Mouse (Mus musculus) forebrain, embryonic 10.5 days (tissue): ENCODE data around the gene Sec24b. TPM values are rescaled to one million over a fixed set of nuclear protein-coding genes. Genes with fewer than 3 reads are reported as not detected.

Experiments
- polyA plus RNA-seq: library from polyadenylated mRNA; unstranded; fragments of >200 nt; fragmentation: Nextera tagmentation; extraction: Ambion mirVana; gene quantifications from 2 replicates; pipeline ENCODE4 v1.2.1, GENCODE M21; 2016

Sec24b gene
- polyA plus RNA-seq, 1 experiment from 2014 or later: 36.1 TPM

Other genes with a start within 250 kb of the Sec24b start
- 0.37 and 0.41 TPM in 2 replicates for gene Rrh, start 239.0 kb downstream of the Sec24b start, polyA plus RNA-seq
- gene Gar1, start 230.2 kb downstream of the Sec24b start, polyA plus RNA-seq: 112 and 124 TPM in 2 replicates
- 0.20 and 0.52 TPM in 2 replicates for gene Cfi, start 225.7 kb downstream of the Sec24b start, polyA plus RNA-seq
- 37.1 and 39.3 TPM in 2 replicates for gene Pla2g12a, start 182.9 kb downstream of the Sec24b start, polyA plus RNA-seq
- gene Casp6, start 160.1 kb downstream of the Sec24b start, polyA plus RNA-seq: 71.1 and 74.9 TPM in 2 replicates
- gene Mcub, start 91.3 kb downstream of the Sec24b start, polyA plus RNA-seq: 1.4 and 1.6 TPM in 2 replicates
- gene Col25a1, start 69.9 kb upstream of the Sec24b start, polyA plus RNA-seq: 2.3 and 2.4 TPM in 2 replicates